Mouse (Mus musculus): ENCODE data around the gene Mrpl42. TPM values are rescaled to one million over a fixed set of nuclear protein-coding genes. Genes with fewer than 3 reads are reported as not detected.
"Not testable (repeated sequence)": the region's sequence is repeated elsewhere in the genome, so short reads cannot be mapped to it uniquely, and the experiment has no call there.

The Mrpl42 gene
- polyA plus RNA-seq (2012; fragmentation: generic; extraction: Trizol) = 163 TPM
- long read RNA-seq, experiment 1, transcript Mrpl42-203 (6 exons, 661 nt) = major isoform, 162 of 198 reads
- long read RNA-seq, experiment 1, partial matches to known transcripts = 29 of 198 reads
- long read RNA-seq, experiment 1, other reads (novel, unspliced or antisense) = 6 of 198 reads
- long read RNA-seq, experiment 2, transcript Mrpl42-203 (6 exons, 661 nt) = major isoform, 18 of 22 reads
- long read RNA-seq, experiment 2, partial matches to known transcripts = 1 of 22 reads
- long read RNA-seq, experiment 2, other reads (novel, unspliced or antisense) = 2 of 22 reads

- H3ac ChIP-seq (ENCODE audit: control insufficient read depth, insufficient read length, low read depth) = peak within 1 kb of the TSS; percentile 79
- peaks cover 18% of the 10 kb centered on the region for H3K36me3 ChIP-seq (ENCODE audit: control insufficient read depth, insufficient read depth)
- peak within 1 kb of the TSS; percentile 88 for H3K4me3 ChIP-seq (ENCODE audit: insufficient read depth, poor library complexity, severe bottlenecking)
- H3K79me2 ChIP-seq (ENCODE audit: control insufficient read depth, insufficient read depth) = peaks cover 35% of the 10 kb centered on the region
- TF ChIP-seq USF1 (IDR thresholded peaks at IDR 0.05; ENCODE audit: low read depth) = no peak
- no peak for TF ChIP-seq FOSL1 (IDR thresholded peaks at IDR 0.05; ENCODE audit: insufficient read depth, low read length, poor library complexity, severe bottlenecking)
- peaks cover 13% of the 10 kb centered on the region for H3K79me3 ChIP-seq (ENCODE audit: low read depth)
- H3K27me3 ChIP-seq (ENCODE audit: control insufficient read depth, insufficient read depth, insufficient read length) = no peaks in the 10 kb centered on the region
Observed at GRCm38 (mm10) chr10:95501463-95502081, at the start of gene Mrpl42. TSS of gene Mrpl42 (minus strand) at chr10:95501940.

DNA sequence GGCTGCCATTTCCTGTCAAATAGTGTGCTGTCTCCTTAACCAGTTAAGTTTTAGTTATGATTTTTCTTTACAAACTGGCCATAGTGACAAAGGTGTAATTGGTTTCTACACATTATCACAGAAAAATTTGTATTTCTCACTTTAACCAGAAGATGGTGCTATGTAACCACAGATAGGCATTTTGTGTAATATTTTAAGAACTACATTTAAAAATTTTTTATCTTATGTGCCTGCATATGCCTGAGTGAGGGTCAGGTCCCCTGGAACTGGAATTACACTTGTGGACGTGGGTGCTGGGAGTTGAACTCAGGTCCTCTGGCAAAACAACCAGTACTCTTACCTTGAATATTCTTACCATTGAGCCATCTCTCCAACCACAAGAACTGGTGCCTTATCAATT lies 48.8 kb upstream of the Mrpl42 start:
- TF ChIP-seq CEBPB (IDR thresholded peaks at IDR 0.05; ENCODE audit: low read depth) (no peak), USF1 (IDR thresholded peaks at IDR 0.05; ENCODE audit: low read depth) (no peak), CTCF (IDR thresholded peaks at IDR 0.05; ENCODE audit: control insufficient read depth, insufficient read depth, insufficient read length) (no peak), MYOG (IDR thresholded peaks at IDR 0.05; ENCODE audit: control insufficient read depth, extremely low read depth, insufficient read length) (no peak), FOSL1 (IDR thresholded peaks at IDR 0.05; ENCODE audit: insufficient read depth, low read length, poor library complexity, severe bottlenecking) (no peak), MAX (IDR thresholded peaks at IDR 0.05) (no peak), MYOD1 (IDR thresholded peaks at IDR 0.05; ENCODE audit: control insufficient read depth, insufficient read length, low read depth) (no peak)
- Histone ChIP-seq H3K4me3 (ENCODE audit: insufficient read depth, poor library complexity, severe bottlenecking) (no peak overlapping the region), H3K27me3 (ENCODE audit: control insufficient read depth, insufficient read depth, insufficient read length) (no peaks in the 10 kb centered on the region), H3K36me3 (ENCODE audit: control insufficient read depth, insufficient read depth) (peaks cover 88% of the 10 kb centered on the region), H3ac (ENCODE audit: control insufficient read depth, insufficient read length, low read depth) (no peak overlapping the region), H3K79me2 (ENCODE audit: control insufficient read depth, insufficient read depth) (peaks cover 58% of the 10 kb centered on the region), H3K79me3 (ENCODE audit: low read depth) (peaks cover 42% of the 10 kb centered on the region)

DNA sequence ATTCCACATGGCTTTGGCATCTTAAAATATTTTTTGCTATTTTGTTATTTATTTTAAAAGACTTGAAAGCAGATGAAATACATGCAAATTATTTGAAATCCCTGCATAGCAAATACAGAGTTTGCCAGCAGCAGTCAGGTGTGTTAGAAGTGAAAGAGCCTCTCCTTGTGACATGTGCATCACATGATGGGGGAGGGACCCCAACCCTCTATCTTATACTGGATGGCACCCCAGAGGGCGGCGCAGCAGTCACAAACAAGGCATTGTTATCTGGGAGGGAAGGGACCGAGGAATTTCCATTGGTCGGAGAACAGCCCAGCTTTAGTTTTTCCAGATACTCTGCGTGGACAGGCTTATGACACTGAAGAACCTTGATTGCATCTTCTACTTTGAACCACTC lies 47.3 kb upstream of the Mrpl42 start:
- H3K27me3 ChIP-seq (ENCODE audit: control insufficient read depth, insufficient read depth, insufficient read length); H3K4me3 ChIP-seq (ENCODE audit: insufficient read depth, poor library complexity, severe bottlenecking); H3ac ChIP-seq (ENCODE audit: control insufficient read depth, insufficient read length, low read depth): not testable (repeated sequence)
- Histone ChIP-seq H3K79me3 (ENCODE audit: low read depth) (peaks cover 29% of the 10 kb centered on the region), H3K36me3 (ENCODE audit: control insufficient read depth, insufficient read depth) (peaks cover 88% of the 10 kb centered on the region), H3K79me2 (ENCODE audit: control insufficient read depth, insufficient read depth) (peaks cover 43% of the 10 kb centered on the region)

GRCm38 (mm10) chr10:95548154-95548826 lies 46.5 kb upstream of the Mrpl42 start:
- TF ChIP-seq MYOG (IDR thresholded peaks at IDR 0.05; ENCODE audit: control insufficient read depth, extremely low read depth, insufficient read length) = no peak
- no peak for TF ChIP-seq MAX (IDR thresholded peaks at IDR 0.05)
- TF ChIP-seq CTCF (IDR thresholded peaks at IDR 0.05; ENCODE audit: control insufficient read depth, insufficient read depth, insufficient read length) = no peak
- TF ChIP-seq FOSL1 (IDR thresholded peaks at IDR 0.05; ENCODE audit: insufficient read depth, low read length, poor library complexity, severe bottlenecking) = no peak
- TF ChIP-seq MYOD1 (IDR thresholded peaks at IDR 0.05; ENCODE audit: control insufficient read depth, insufficient read length, low read depth) = no peak
- TF ChIP-seq CEBPB (IDR thresholded peaks at IDR 0.05; ENCODE audit: low read depth) = no peak
- no peak for TF ChIP-seq USF1 (IDR thresholded peaks at IDR 0.05; ENCODE audit: low read depth)
- Histone ChIP-seq H3K27me3 (ENCODE audit: control insufficient read depth, insufficient read depth, insufficient read length) (no peaks in the 10 kb centered on the region), H3ac (ENCODE audit: control insufficient read depth, insufficient read length, low read depth) (no peak overlapping the region), H3K79me3 (ENCODE audit: low read depth) (peaks cover 22% of the 10 kb centered on the region), H3K79me2 (ENCODE audit: control insufficient read depth, insufficient read depth) (peaks cover 35% of the 10 kb centered on the region), H3K4me3 (ENCODE audit: insufficient read depth, poor library complexity, severe bottlenecking) (no peak overlapping the region), H3K36me3 (ENCODE audit: control insufficient read depth, insufficient read depth) (peaks cover 91% of the 10 kb centered on the region)

GRCm38 (mm10) chr10:95546178-95546577 lies 44.4 kb upstream of the Mrpl42 start:
- H3K79me3 ChIP-seq (ENCODE audit: low read depth) = peaks cover 9% of the 10 kb centered on the region
- H3K4me3 ChIP-seq (ENCODE audit: insufficient read depth, poor library complexity, severe bottlenecking) = no peak overlapping the region
- peaks cover 92% of the 10 kb centered on the region for H3K36me3 ChIP-seq (ENCODE audit: control insufficient read depth, insufficient read depth)
- H3K27me3 ChIP-seq (ENCODE audit: control insufficient read depth, insufficient read depth, insufficient read length) = no peaks in the 10 kb centered on the region
- H3ac ChIP-seq (ENCODE audit: control insufficient read depth, insufficient read length, low read depth) = no peak overlapping the region
- TF ChIP-seq MAX (IDR thresholded peaks at IDR 0.05) (no peak), CTCF (IDR thresholded peaks at IDR 0.05; ENCODE audit: control insufficient read depth, insufficient read depth, insufficient read length) (no peak), CEBPB (IDR thresholded peaks at IDR 0.05; ENCODE audit: low read depth) (no peak), USF1 (IDR thresholded peaks at IDR 0.05; ENCODE audit: low read depth) (no peak), MYOD1 (IDR thresholded peaks at IDR 0.05; ENCODE audit: control insufficient read depth, insufficient read length, low read depth) (no peak), FOSL1 (IDR thresholded peaks at IDR 0.05; ENCODE audit: insufficient read depth, low read length, poor library complexity, severe bottlenecking) (no peak)
- H3K79me2 ChIP-seq (ENCODE audit: control insufficient read depth, insufficient read depth) = peaks cover 19% of the 10 kb centered on the region

GRCm38 (mm10) chr10:95545051-95545450 lies 43.3 kb upstream of the Mrpl42 start:
- Histone ChIP-seq H3K79me2 (ENCODE audit: control insufficient read depth, insufficient read depth) (peaks cover 20% of the 10 kb centered on the region), H3K79me3 (ENCODE audit: low read depth) (peaks cover 17% of the 10 kb centered on the region), H3K4me3 (ENCODE audit: insufficient read depth, poor library complexity, severe bottlenecking) (no peak overlapping the region), H3K36me3 (ENCODE audit: control insufficient read depth, insufficient read depth) (peaks cover 81% of the 10 kb centered on the region), H3K27me3 (ENCODE audit: control insufficient read depth, insufficient read depth, insufficient read length) (no peaks in the 10 kb centered on the region), H3ac (ENCODE audit: control insufficient read depth, insufficient read length, low read depth) (no peak overlapping the region)
- TF ChIP-seq CEBPB (IDR thresholded peaks at IDR 0.05; ENCODE audit: low read depth) = no peak
- peak; percentile 62 for TF ChIP-seq USF1 (IDR thresholded peaks at IDR 0.05; ENCODE audit: low read depth)
